Mouse (Mus musculus): ENCODE data around the gene Rpp25. TPM values are rescaled to one million over a fixed set of nuclear protein-coding genes. Genes with fewer than 3 reads are reported as not detected.
A peak's percentile ranks its signal among the peaks of the same experiment; 100 is the strongest.

Gene Rpp25
- polyA plus RNA-seq, 1 experiment from 2014 or later = 26.5 TPM

GRCm38 (mm10) chr9:57539550-57539949, 35.7 kb downstream of the Rpp25 start:
- WGBS = 93% methylated on average over 2 of the region's 2 CpGs
- TF ChIP-seq EP300 (optimal IDR thresholded peaks at IDR 0.05) = no peak
- no peak for TF ChIP-seq CTCF (IDR thresholded peaks at IDR 0.05; ENCODE audit: low read depth)

DNA sequence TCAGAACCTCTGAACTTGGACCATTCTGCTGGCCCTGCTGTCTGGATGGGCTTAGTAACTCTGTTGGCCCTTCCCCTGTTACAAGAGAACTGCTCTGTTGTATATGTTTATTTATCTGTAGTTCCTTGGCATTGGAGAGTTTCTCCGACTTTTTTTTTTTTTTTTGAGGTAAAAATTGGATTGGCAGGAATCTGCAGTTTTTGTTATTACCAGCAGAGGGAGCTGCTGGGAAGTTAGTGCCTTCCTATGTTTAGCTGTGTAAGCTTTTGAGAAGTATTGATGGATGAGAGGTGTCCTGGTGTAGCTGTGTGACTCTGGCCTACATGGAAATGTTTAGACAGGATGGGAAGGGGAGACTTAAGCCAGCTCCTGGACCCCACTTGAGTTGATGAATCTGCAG, 37.5 kb downstream of the Rpp25 start:
- 3% methylated on average over 1 of the region's 1 CpGs for WGBS

More at GRCm38 (mm10) chr9:57539550-57539949, 35.7 kb downstream of the Rpp25 start:
- H3K9ac ChIP-seq (ENCODE audit: low read length) = no peak overlapping the region
- no peaks in the 10 kb centered on the region for H3K9me3 ChIP-seq (ENCODE audit: control insufficient read depth, low read length)
- no peaks in the 10 kb centered on the region for H3K27me3 ChIP-seq (ENCODE audit: control insufficient read depth, insufficient read depth, low read length)
- no peaks in the 10 kb centered on the region; the same call in 1 of the 2 replicates for H3K4me1 ChIP-seq (replicated peaks; ENCODE audit: control insufficient read depth, insufficient read depth)
- peaks cover 8% of the 10 kb centered on the region; the same call in 1 of the 2 replicates for H3K36me3 ChIP-seq (ENCODE audit: control insufficient read depth, insufficient read depth, low read length)
- no peak overlapping the region for H3K27ac ChIP-seq (replicated peaks)
- ATAC-seq (ENCODE audit: low FRiP score, low TSS enrichment) (no peak), DNase-seq (ENCODE audit: low spot score) (no peak)
- H3K4me3 ChIP-seq (ENCODE audit: low read depth, low read length) = no peak overlapping the region
- no peak overlapping the region for H3K4me2 ChIP-seq (replicated peaks; ENCODE audit: low read depth)

GRCm38 (mm10) chr9:57543951-57544350, 40.1 kb downstream of the Rpp25 start:
- peaks cover 13% of the 10 kb centered on the region; the same call in 1 of the 2 replicates for H3K36me3 ChIP-seq (ENCODE audit: control insufficient read depth, insufficient read depth, low read length)
- H3K27me3 ChIP-seq (ENCODE audit: control insufficient read depth, insufficient read depth, low read length) = no peaks in the 10 kb centered on the region
- DNase-seq (ENCODE audit: low spot score) (no peak), ATAC-seq (ENCODE audit: low FRiP score, low TSS enrichment) (no peak)
- H3K9ac ChIP-seq (ENCODE audit: low read length) = no peak overlapping the region
- H3K4me3 ChIP-seq (ENCODE audit: low read depth, low read length) = no peak overlapping the region
- no peaks in the 10 kb centered on the region for H3K4me1 ChIP-seq (replicated peaks; ENCODE audit: control insufficient read depth, insufficient read depth)
- H3K4me2 ChIP-seq (replicated peaks; ENCODE audit: low read depth) = no peak overlapping the region
- H3K27ac ChIP-seq (replicated peaks) = no peak overlapping the region
- TF ChIP-seq EP300 (optimal IDR thresholded peaks at IDR 0.05) (no peak), CTCF (IDR thresholded peaks at IDR 0.05; ENCODE audit: low read depth) (no peak)
- H3K9me3 ChIP-seq (ENCODE audit: control insufficient read depth, low read length) = no peaks in the 10 kb centered on the region
- WGBS = 91% methylated on average over 3 of the region's 3 CpGs

More for the DNA sequence above, 37.5 kb downstream of the Rpp25 start:
- Histone ChIP-seq H3K4me2 (replicated peaks; ENCODE audit: low read depth) (no peak overlapping the region), H3K4me1 (replicated peaks; ENCODE audit: control insufficient read depth, insufficient read depth) (no peaks in the 10 kb centered on the region; the same call in 1 of the 2 replicates), H3K36me3 (ENCODE audit: control insufficient read depth, insufficient read depth, low read length) (peaks cover 8% of the 10 kb centered on the region; the same call in 1 of the 2 replicates), H3K9ac (ENCODE audit: low read length) (no peak overlapping the region), H3K27ac (replicated peaks) (no peak overlapping the region), H3K27me3 (ENCODE audit: control insufficient read depth, insufficient read depth, low read length) (no peaks in the 10 kb centered on the region), H3K4me3 (ENCODE audit: low read depth, low read length) (no peak overlapping the region), H3K9me3 (ENCODE audit: control insufficient read depth, low read length) (no peaks in the 10 kb centered on the region)
- DNase-seq (ENCODE audit: low spot score) = no peak
- ATAC-seq (ENCODE audit: low FRiP score, low TSS enrichment) = no peak
- no peak for TF ChIP-seq EP300 (optimal IDR thresholded peaks at IDR 0.05)
- TF ChIP-seq CTCF (IDR thresholded peaks at IDR 0.05; ENCODE audit: low read depth) = peak; percentile 83

DNA sequence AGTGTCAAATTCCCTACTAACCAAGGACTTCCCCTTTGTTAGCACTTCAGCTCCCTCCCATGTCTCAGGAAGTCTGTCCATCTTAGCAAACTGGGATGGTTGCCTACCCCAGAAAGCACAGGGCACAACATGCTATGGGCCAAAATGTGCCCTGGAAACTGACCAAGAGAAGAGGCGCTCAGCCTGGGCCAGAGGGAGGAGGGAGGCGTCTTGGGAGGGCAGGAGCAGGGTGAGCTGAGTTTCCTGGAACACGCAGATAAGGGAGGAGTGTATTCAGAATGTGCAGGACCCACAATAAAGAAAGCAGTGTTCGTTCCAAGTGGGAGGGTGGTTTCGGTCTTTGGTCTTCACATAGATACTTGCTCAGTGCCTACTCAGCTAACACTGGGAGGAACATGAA, 43.5 kb downstream of the Rpp25 start:
- H3K27me3 ChIP-seq (ENCODE audit: control insufficient read depth, insufficient read depth, low read length) = no peaks in the 10 kb centered on the region
- H3K4me3 ChIP-seq (ENCODE audit: low read depth, low read length) = no peak overlapping the region
- peak; percentile 46 for ATAC-seq (ENCODE audit: low FRiP score, low TSS enrichment)
- no peak overlapping the region for H3K4me2 ChIP-seq (replicated peaks; ENCODE audit: low read depth)
- H3K9me3 ChIP-seq (ENCODE audit: control insufficient read depth, low read length) = no peaks in the 10 kb centered on the region
- DNase-seq (ENCODE audit: low spot score) = peak; percentile 67
- no peaks in the 10 kb centered on the region; the same call in 1 of the 2 replicates for H3K4me1 ChIP-seq (replicated peaks; ENCODE audit: control insufficient read depth, insufficient read depth)
- WGBS = 70% methylated on average over 5 of the region's 5 CpGs
- TF ChIP-seq EP300 (optimal IDR thresholded peaks at IDR 0.05) (no peak), CTCF (IDR thresholded peaks at IDR 0.05; ENCODE audit: low read depth) (no peak)
- H3K36me3 ChIP-seq (ENCODE audit: control insufficient read depth, insufficient read depth, low read length) = peaks cover 8% of the 10 kb centered on the region; the same call in 1 of the 2 replicates
- peak overlapping the region; percentile 67; the same call in 1 of the 2 replicates for H3K27ac ChIP-seq (replicated peaks)
- no peak overlapping the region for H3K9ac ChIP-seq (ENCODE audit: low read length)

- Histone ChIP-seq H3K4me3 (ENCODE audit: low read depth, low read length) (no peak overlapping the region), H3K27me3 (ENCODE audit: control insufficient read depth, insufficient read depth, low read length) (no peaks in the 10 kb centered on the region), H3K27ac (replicated peaks) (peak overlapping the region; percentile 67), H3K4me1 (replicated peaks; ENCODE audit: control insufficient read depth, insufficient read depth) (no peaks in the 10 kb centered on the region; the same call in 1 of the 2 replicates), H3K4me2 (replicated peaks; ENCODE audit: low read depth) (no peak overlapping the region), H3K9me3 (ENCODE audit: control insufficient read depth, low read length) (no peaks in the 10 kb centered on the region), H3K36me3 (ENCODE audit: control insufficient read depth, insufficient read depth, low read length) (peaks cover 8% of the 10 kb centered on the region; the same call in 1 of the 2 replicates), H3K9ac (ENCODE audit: low read length) (no peak overlapping the region)
- peak; percentile 47 for DNase-seq (ENCODE audit: low spot score)
- TF ChIP-seq EP300 (optimal IDR thresholded peaks at IDR 0.05) (no peak), CTCF (IDR thresholded peaks at IDR 0.05; ENCODE audit: low read depth) (no peak)
- 79% methylated on average over 11 of the region's 11 CpGs for WGBS
- ATAC-seq (ENCODE audit: low FRiP score, low TSS enrichment) = no peak; the same call in 1 of the 2 replicates
Observed at GRCm38 (mm10) chr9:57547869-57548268, 44.0 kb downstream of the Rpp25 start.

GRCm38 (mm10) chr9:57549186-57549585, 45.4 kb downstream of the Rpp25 start:
- H3K9me3 ChIP-seq (ENCODE audit: control insufficient read depth, low read length) = no peaks in the 10 kb centered on the region
- ATAC-seq (ENCODE audit: low FRiP score, low TSS enrichment) = no peak
- no peak overlapping the region for H3K4me3 ChIP-seq (ENCODE audit: low read depth, low read length)
- no peaks in the 10 kb centered on the region for H3K27me3 ChIP-seq (ENCODE audit: control insufficient read depth, insufficient read depth, low read length)
- no peak for DNase-seq (ENCODE audit: low spot score)
- whole genome bisulfite sequencing = 99% methylated on average over 4 of the region's 4 CpGs
- no peak overlapping the region for H3K9ac ChIP-seq (ENCODE audit: low read length)
- TF ChIP-seq CTCF (IDR thresholded peaks at IDR 0.05; ENCODE audit: low read depth) (no peak), EP300 (optimal IDR thresholded peaks at IDR 0.05) (no peak)
- H3K4me2 ChIP-seq (replicated peaks; ENCODE audit: low read depth) = no peak overlapping the region
- H3K36me3 ChIP-seq (ENCODE audit: control insufficient read depth, insufficient read depth, low read length) = peaks cover 6% of the 10 kb centered on the region; the same call in 1 of the 2 replicates
- no peaks in the 10 kb centered on the region; the same call in 1 of the 2 replicates for H3K4me1 ChIP-seq (replicated peaks; ENCODE audit: control insufficient read depth, insufficient read depth)
- H3K27ac ChIP-seq (replicated peaks) = no peak overlapping the region
